ENCODE assay signal across 28 mouse cellular contexts in genomic region chr9:108023216-108023615, GRCm38 (mm10). TPM values are rescaled to one million over a fixed set of nuclear protein-coding genes. Genes with fewer than 3 reads are reported as not detected.
"Had no signal": no experiment of that assay in that cellular context is flagged by ENCODE, and none has a peak within 500 bp of the region (broad histone marks: within the 10 kb centered on the region; RNA-seq: fewer than 3 reads in every experiment).

No protein-coding gene starts in this region.

- DNase-seq: gastrocnemius, postnatal 10 days; gastrocnemius, postnatal 25 days; heart, adult 18-20 months; heart, postnatal 10 days; heart, postnatal 4 days; kidney, adult 18-20 months; kidney, adult 8-10 months; kidney, postnatal 10 days; kidney, postnatal 25 days; kidney, postnatal 4 days; liver; liver, embryonic 13.5 days; liver, postnatal 0 days had no signal

- H3K9ac ChIP-seq: heart, embryonic 12.5 days; hindbrain, embryonic 12.5 days; hindbrain, embryonic 14.5 days; intestine, embryonic 15.5 days; limb, embryonic 12.5 days; liver, embryonic 13.5 days; liver, embryonic 15.5 days; liver, postnatal 0 days had no signal

- H3K27me3 ChIP-seq: heart, embryonic 12.5 days; hindbrain, embryonic 12.5 days; intestine, embryonic 15.5 days; limb, embryonic 12.5 days; liver, embryonic 13.5 days; liver, embryonic 15.5 days had no signal

- H3K4me2 ChIP-seq: heart, embryonic 12.5 days; hindbrain, embryonic 12.5 days; hindbrain, embryonic 14.5 days; intestine, embryonic 15.5 days; limb, embryonic 12.5 days; liver, embryonic 13.5 days; liver, embryonic 15.5 days had no signal

- H3K4me3 ChIP-seq: heart, embryonic 10.5 days; heart, embryonic 12.5 days; hindbrain, embryonic 10.5 days; hindbrain, embryonic 12.5 days; intestine, embryonic 15.5 days; left cerebral cortex, adult 2 months; limb, embryonic 10.5 days; limb, embryonic 12.5 days; liver, embryonic 13.5 days; liver, embryonic 15.5 days had no signal

- ATAC-seq: hindbrain, embryonic 16.5 days; inflammation-experienced regulatory T-cells, adult 6 months; intestine, embryonic 15.5 days; intestine, postnatal 0 days; liver, postnatal 0 days had no signal

- H3K4me1 ChIP-seq: hindbrain, embryonic 10.5 days; hindbrain, embryonic 12.5 days; intestine, embryonic 15.5 days; limb, embryonic 10.5 days; limb, embryonic 12.5 days had no signal

- H3K27ac ChIP-seq: heart, embryonic 10.5 days; hindbrain, embryonic 10.5 days; hindbrain, embryonic 12.5 days; hindbrain, embryonic 14.5 days; intestine, embryonic 15.5 days; left cerebral cortex, adult 2 months; limb, embryonic 10.5 days; limb, embryonic 12.5 days; liver, embryonic 13.5 days; liver, embryonic 15.5 days had no signal

- H3K9me3 ChIP-seq: hindbrain, embryonic 10.5 days; hindbrain, embryonic 12.5 days; intestine, embryonic 15.5 days; liver, embryonic 13.5 days; liver, embryonic 15.5 days had no signal

RNA-seq across cellular contexts. Expression of gene Gm20662, which starts 27.1 kb away (rescaled TPM):
- total RNA-seq: gastrocnemius, postnatal 10 days; gastrocnemius, postnatal 25 days; heart, adult 8-10 months had no signal
- polyA plus RNA-seq: hindbrain, embryonic 12.5 days; inflammation-experienced regulatory T-cells, adult 6 months; intestine, postnatal 0 days; liver, embryonic 15.5 days; liver, postnatal 0 days had no signal

RNA-seq across cellular contexts. Expression of gene Cdhr4, which starts 30.9 kb away (rescaled TPM):
- total RNA-seq: granulocyte monocyte progenitor cell, adult 5-6 weeks had no signal
